Mouse (Mus musculus): Measurements from ENCODE around the gene Pclo. TPM values are rescaled to one million over a fixed set of nuclear protein-coding genes. Genes with fewer than 3 reads are reported as not detected.

Pclo gene
- polyA plus RNA-seq, 1 experiment: 0.28 TPM

- Histone ChIP-seq H3K36me3 (ENCODE audit: control insufficient read depth, insufficient read depth, low read length) (no peaks in the 10 kb centered on the region), H3K27ac (ENCODE audit: control insufficient read depth, insufficient read depth, low read depth, low read length) (no peak overlapping the region), H3K27me3 (ENCODE audit: control insufficient read depth, insufficient read depth, low read length) (no peaks in the 10 kb centered on the region), H3K4me1 (ENCODE audit: control insufficient read depth, insufficient read depth, low read length) (no peaks in the 10 kb centered on the region), H3K4me3 (ENCODE audit: control insufficient read depth, low read depth, low read length) (no peak overlapping the region)
- TF ChIP-seq POLR2A (IDR thresholded peaks at IDR 0.05; ENCODE audit: control insufficient read depth, low read depth, low read length) (no peak), CTCF (IDR thresholded peaks at IDR 0.05; ENCODE audit: control insufficient read depth, insufficient read depth, insufficient replicate concordance, low read depth, low read length) (no peak)
Observed at GRCm38 (mm10) chr5:14527796-14528195, 13.1 kb downstream of the Pclo start.

GRCm38 (mm10) chr5:14531906-14532305 lies 17.2 kb downstream of the Pclo start:
- TF ChIP-seq CTCF (IDR thresholded peaks at IDR 0.05; ENCODE audit: control insufficient read depth, insufficient read depth, insufficient replicate concordance, low read depth, low read length): no peak
- no peak for TF ChIP-seq POLR2A (IDR thresholded peaks at IDR 0.05; ENCODE audit: control insufficient read depth, low read depth, low read length)
- Histone ChIP-seq H3K27me3 (ENCODE audit: control insufficient read depth, insufficient read depth, low read length) (no peaks in the 10 kb centered on the region), H3K4me1 (ENCODE audit: control insufficient read depth, insufficient read depth, low read length) (no peaks in the 10 kb centered on the region), H3K36me3 (ENCODE audit: control insufficient read depth, insufficient read depth, low read length) (no peaks in the 10 kb centered on the region), H3K27ac (ENCODE audit: control insufficient read depth, insufficient read depth, low read depth, low read length) (no peak overlapping the region), H3K4me3 (ENCODE audit: control insufficient read depth, low read depth, low read length) (no peak overlapping the region)

GRCm38 (mm10) chr5:14539346-14539745 lies 24.6 kb downstream of the Pclo start:
- Histone ChIP-seq H3K36me3 (ENCODE audit: control insufficient read depth, insufficient read depth, low read length) (no peaks in the 10 kb centered on the region), H3K4me3 (ENCODE audit: control insufficient read depth, low read depth, low read length) (no peak overlapping the region), H3K4me1 (ENCODE audit: control insufficient read depth, insufficient read depth, low read length) (peaks cover 2% of the 10 kb centered on the region; the same call in 1 of the 2 replicates), H3K27ac (ENCODE audit: control insufficient read depth, insufficient read depth, low read depth, low read length) (no peak overlapping the region), H3K27me3 (ENCODE audit: control insufficient read depth, insufficient read depth, low read length) (no peaks in the 10 kb centered on the region)
- TF ChIP-seq POLR2A (IDR thresholded peaks at IDR 0.05; ENCODE audit: control insufficient read depth, low read depth, low read length) (no peak), CTCF (IDR thresholded peaks at IDR 0.05; ENCODE audit: control insufficient read depth, insufficient read depth, insufficient replicate concordance, low read depth, low read length) (no peak)

GRCm38 (mm10) chr5:14539961-14540627 lies 25.4 kb downstream of the Pclo start:
- TF ChIP-seq POLR2A (IDR thresholded peaks at IDR 0.05; ENCODE audit: control insufficient read depth, low read depth, low read length) (no peak), CTCF (IDR thresholded peaks at IDR 0.05; ENCODE audit: control insufficient read depth, insufficient read depth, insufficient replicate concordance, low read depth, low read length) (no peak)
- Histone ChIP-seq H3K36me3 (ENCODE audit: control insufficient read depth, insufficient read depth, low read length) (no peaks in the 10 kb centered on the region), H3K27me3 (ENCODE audit: control insufficient read depth, insufficient read depth, low read length) (no peaks in the 10 kb centered on the region), H3K4me1 (ENCODE audit: control insufficient read depth, insufficient read depth, low read length) (peaks cover 2% of the 10 kb centered on the region; the same call in 1 of the 2 replicates), H3K4me3 (ENCODE audit: control insufficient read depth, low read depth, low read length) (no peak overlapping the region), H3K27ac (ENCODE audit: control insufficient read depth, insufficient read depth, low read depth, low read length) (no peak overlapping the region)

GRCm38 (mm10) chr5:14575626-14576025 lies 60.9 kb downstream of the Pclo start:
- Histone ChIP-seq H3K36me3 (ENCODE audit: control insufficient read depth, insufficient read depth, low read length) (no peaks in the 10 kb centered on the region), H3K27me3 (ENCODE audit: control insufficient read depth, insufficient read depth, low read length) (no peaks in the 10 kb centered on the region), H3K27ac (ENCODE audit: control insufficient read depth, insufficient read depth, low read depth, low read length) (no peak overlapping the region), H3K4me1 (ENCODE audit: control insufficient read depth, insufficient read depth, low read length) (no peaks in the 10 kb centered on the region), H3K4me3 (ENCODE audit: control insufficient read depth, low read depth, low read length) (no peak overlapping the region)
- no peak for TF ChIP-seq CTCF (IDR thresholded peaks at IDR 0.05; ENCODE audit: control insufficient read depth, insufficient read depth, insufficient replicate concordance, low read depth, low read length)
- TF ChIP-seq POLR2A (IDR thresholded peaks at IDR 0.05; ENCODE audit: control insufficient read depth, low read depth, low read length): no peak

GRCm38 (mm10) chr5:14591479-14591878 lies 76.8 kb downstream of the Pclo start:
- Histone ChIP-seq H3K27me3 (ENCODE audit: control insufficient read depth, insufficient read depth, low read length) (no peaks in the 10 kb centered on the region), H3K27ac (ENCODE audit: control insufficient read depth, insufficient read depth, low read depth, low read length) (no peak overlapping the region), H3K4me1 (ENCODE audit: control insufficient read depth, insufficient read depth, low read length) (no peaks in the 10 kb centered on the region), H3K4me3 (ENCODE audit: control insufficient read depth, low read depth, low read length) (no peak overlapping the region), H3K36me3 (ENCODE audit: control insufficient read depth, insufficient read depth, low read length) (no peaks in the 10 kb centered on the region)
- no peak for TF ChIP-seq CTCF (IDR thresholded peaks at IDR 0.05; ENCODE audit: control insufficient read depth, insufficient read depth, insufficient replicate concordance, low read depth, low read length)
- no peak for TF ChIP-seq POLR2A (IDR thresholded peaks at IDR 0.05; ENCODE audit: control insufficient read depth, low read depth, low read length)

GRCm38 (mm10) chr5:14595426-14596013 lies 80.8 kb downstream of the Pclo start:
- Histone ChIP-seq H3K27me3 (ENCODE audit: control insufficient read depth, insufficient read depth, low read length) (no peaks in the 10 kb centered on the region), H3K4me1 (ENCODE audit: control insufficient read depth, insufficient read depth, low read length) (no peaks in the 10 kb centered on the region), H3K36me3 (ENCODE audit: control insufficient read depth, insufficient read depth, low read length) (no peaks in the 10 kb centered on the region), H3K4me3 (ENCODE audit: control insufficient read depth, low read depth, low read length) (no peak overlapping the region), H3K27ac (ENCODE audit: control insufficient read depth, insufficient read depth, low read depth, low read length) (no peak overlapping the region)
- TF ChIP-seq POLR2A (IDR thresholded peaks at IDR 0.05; ENCODE audit: control insufficient read depth, low read depth, low read length) (no peak), CTCF (IDR thresholded peaks at IDR 0.05; ENCODE audit: control insufficient read depth, insufficient read depth, insufficient replicate concordance, low read depth, low read length) (no peak)
